Mouse (Mus musculus): ENCODE results near the gene Tmem80.

DNA sequence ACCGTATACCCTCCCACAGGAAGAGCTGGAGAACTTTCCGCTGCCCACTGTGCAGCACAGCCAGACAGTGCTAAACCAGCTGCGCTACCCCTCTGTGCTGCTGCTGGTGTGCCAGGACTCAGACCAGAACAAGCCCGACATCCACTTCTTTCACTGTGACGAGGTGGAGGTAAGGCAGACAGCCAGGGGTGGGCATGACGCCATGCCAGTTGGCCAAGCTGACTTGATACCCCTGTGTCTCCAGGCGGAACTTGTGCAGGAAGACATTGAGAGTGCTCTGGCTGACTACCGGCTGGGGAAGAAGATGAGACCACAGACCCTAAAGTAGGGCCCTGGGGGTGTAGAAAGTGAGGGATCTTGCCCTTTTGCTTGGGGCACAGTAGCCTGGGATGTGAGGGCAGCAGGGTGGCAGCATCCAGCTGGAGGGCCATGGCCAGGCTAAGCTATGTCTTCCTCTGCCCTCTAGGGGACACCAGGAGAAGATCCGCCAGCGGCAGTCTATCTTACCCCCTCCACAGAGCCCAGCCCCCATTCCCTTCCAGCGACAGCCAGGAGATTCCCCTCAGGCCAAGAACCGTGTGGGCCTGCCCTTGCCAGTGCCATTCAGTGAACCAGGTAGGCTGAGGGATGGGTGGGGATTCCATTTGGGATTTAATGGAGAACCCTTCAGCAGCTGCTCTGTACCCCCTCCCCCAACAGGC, 28.2 kb downstream of the Tmem80 start:
- TF ChIP-seq CEBPB (IDR thresholded peaks at IDR 0.05; ENCODE audit: insufficient read depth, poor library complexity, severe bottlenecking): no peak
- no peak for TF ChIP-seq POLR2AphosphoS2 (IDR thresholded peaks at IDR 0.05; ENCODE audit: insufficient read length, low read depth)
- TF ChIP-seq POLR2A (IDR thresholded peaks at IDR 0.05; ENCODE audit: insufficient read length, low read depth): no peak
- no peak for TF ChIP-seq MYOG (IDR thresholded peaks at IDR 0.05; ENCODE audit: control insufficient read depth in 1 of 3, insufficient read depth in 1 of 3, insufficient read length in 2 of 3, low read depth in 2 of 3)
- TF ChIP-seq MAX (IDR thresholded peaks at IDR 0.05; ENCODE audit: low read depth): no peak
- no peak for TF ChIP-seq USF1 (IDR thresholded peaks at IDR 0.05; ENCODE audit: low read depth)
- TF ChIP-seq TCF12 (IDR thresholded peaks at IDR 0.05; ENCODE audit: insufficient read depth, poor library complexity, severe bottlenecking): no peak

Measured in myocyte (in vitro differentiated cells).